Mouse (Mus musculus): ENCODE data around the gene Tex45. TPM values are rescaled to one million over a fixed set of nuclear protein-coding genes. Genes with fewer than 3 reads are reported as not detected.

Gene Tex45
- 0.17 and 0.23 TPM in 2 replicates for polyA plus RNA-seq (2015; fragmentation: Nextera tagmentation; extraction: Ambion mirVana)

GRCm38 (mm10) chr8:3470562-3470961 is at the start of gene Tex45:
Gene Tex45 (plus strand): TSS chr8:3470862.
- ATAC-seq, result no peak
- H3K9me3 ChIP-seq, result no peaks in the 10 kb centered on the region
- H3K27me3 ChIP-seq, result no peaks in the 10 kb centered on the region
- no peak within 1 kb of the TSS for H3K9ac ChIP-seq (replicated peaks)
- no peak within 1 kb of the TSS for H3K27ac ChIP-seq
- no peak within 1 kb of the TSS for H3K4me2 ChIP-seq (replicated peaks)
- H3K36me3 ChIP-seq, result no peaks in the 10 kb centered on the region
- H3K4me3 ChIP-seq (replicated peaks), result no peak within 1 kb of the TSS
- H3K4me1 ChIP-seq (replicated peaks), result peaks cover 13% of the 10 kb centered on the region

GRCm38 (mm10) chr8:3421507-3421906 is 49.2 kb upstream of the Tex45 start:
- WGBS, result 94% methylated on average over 5 of the region's 5 CpGs
- Histone ChIP-seq H3K4me1 (replicated peaks) (peaks cover 20% of the 10 kb centered on the region), H3K27me3 (no peaks in the 10 kb centered on the region), H3K36me3 (no peaks in the 10 kb centered on the region), H3K9ac (replicated peaks) (no peak overlapping the region), H3K9me3 (no peaks in the 10 kb centered on the region), H3K4me2 (replicated peaks) (no peak overlapping the region), H3K4me3 (replicated peaks) (no peak overlapping the region), H3K27ac (no peak overlapping the region)
- ATAC-seq, result no peak

- Histone ChIP-seq H3K4me2 (replicated peaks) (no peak overlapping the region), H3K27ac (no peak overlapping the region), H3K4me3 (replicated peaks) (no peak overlapping the region), H3K9ac (replicated peaks) (no peak overlapping the region), H3K9me3 (no peaks in the 10 kb centered on the region), H3K36me3 (peaks cover 30% of the 10 kb centered on the region), H3K4me1 (replicated peaks) (no peaks in the 10 kb centered on the region), H3K27me3 (no peaks in the 10 kb centered on the region)
- no peak for ATAC-seq
- 94% methylated on average over 5 of the region's 5 CpGs for WGBS
Observed at GRCm38 (mm10) chr8:3425217-3425616, 45.4 kb upstream of the Tex45 start.

GRCm38 (mm10) chr8:3426211-3426610 is 44.5 kb upstream of the Tex45 start:
- WGBS, result 93% methylated on average over 3 of the region's 3 CpGs
- ATAC-seq, result no peak
- no peak overlapping the region for H3K4me2 ChIP-seq (replicated peaks)
- H3K4me1 ChIP-seq (replicated peaks), result no peaks in the 10 kb centered on the region
- no peak overlapping the region for H3K9ac ChIP-seq (replicated peaks)
- no peaks in the 10 kb centered on the region for H3K9me3 ChIP-seq
- no peaks in the 10 kb centered on the region for H3K27me3 ChIP-seq
- no peak overlapping the region for H3K4me3 ChIP-seq (replicated peaks)
- H3K36me3 ChIP-seq, result peaks cover 38% of the 10 kb centered on the region
- H3K27ac ChIP-seq, result no peak overlapping the region

GRCm38 (mm10) chr8:3428426-3428825 is 42.2 kb upstream of the Tex45 start:
- H3K9ac ChIP-seq (replicated peaks), result no peak overlapping the region
- no peaks in the 10 kb centered on the region for H3K27me3 ChIP-seq
- H3K4me2 ChIP-seq (replicated peaks), result no peak overlapping the region
- no peaks in the 10 kb centered on the region for H3K9me3 ChIP-seq
- WGBS, result 88% methylated on average over 2 of the region's 2 CpGs
- H3K4me1 ChIP-seq (replicated peaks), result no peaks in the 10 kb centered on the region
- H3K36me3 ChIP-seq, result peaks cover 60% of the 10 kb centered on the region
- no peak overlapping the region for H3K27ac ChIP-seq
- H3K4me3 ChIP-seq (replicated peaks), result no peak overlapping the region
- ATAC-seq, result no peak

GRCm38 (mm10) chr8:3429966-3430365 is 40.7 kb upstream of the Tex45 start:
- Histone ChIP-seq H3K36me3 (peaks cover 74% of the 10 kb centered on the region), H3K27me3 (no peaks in the 10 kb centered on the region), H3K9me3 (no peaks in the 10 kb centered on the region), H3K4me2 (replicated peaks) (no peak overlapping the region), H3K27ac (no peak overlapping the region), H3K4me3 (replicated peaks) (no peak overlapping the region), H3K4me1 (replicated peaks) (no peaks in the 10 kb centered on the region), H3K9ac (replicated peaks) (no peak overlapping the region)
- ATAC-seq, result no peak
- 85% methylated on average over 2 of the region's 2 CpGs for WGBS

GRCm38 (mm10) chr8:3431113-3431512 is 39.5 kb upstream of the Tex45 start:
- H3K9ac ChIP-seq (replicated peaks), result no peak overlapping the region
- H3K4me1 ChIP-seq (replicated peaks), result no peaks in the 10 kb centered on the region
- H3K4me2 ChIP-seq (replicated peaks), result no peak overlapping the region
- 93% methylated on average over 3 of the region's 3 CpGs for WGBS
- no peaks in the 10 kb centered on the region for H3K27me3 ChIP-seq
- H3K36me3 ChIP-seq, result peaks cover 86% of the 10 kb centered on the region
- H3K4me3 ChIP-seq (replicated peaks), result no peak overlapping the region
- no peak for ATAC-seq
- no peaks in the 10 kb centered on the region for H3K9me3 ChIP-seq
- no peak overlapping the region for H3K27ac ChIP-seq

GRCm38 (mm10) chr8:3436492-3436891 is 34.2 kb upstream of the Tex45 start:
- no peak overlapping the region for H3K27ac ChIP-seq
- H3K9me3 ChIP-seq, result no peaks in the 10 kb centered on the region
- H3K9ac ChIP-seq (replicated peaks), result no peak overlapping the region
- H3K4me1 ChIP-seq (replicated peaks), result no peaks in the 10 kb centered on the region
- ATAC-seq, result no peak
- H3K4me2 ChIP-seq (replicated peaks), result no peak overlapping the region
- no peaks in the 10 kb centered on the region for H3K27me3 ChIP-seq
- 84% methylated on average over 6 of the region's 6 CpGs for WGBS
- H3K4me3 ChIP-seq (replicated peaks), result no peak overlapping the region
- peaks cover 96% of the 10 kb centered on the region for H3K36me3 ChIP-seq

GRCm38 (mm10) chr8:3439510-3439909 is 31.2 kb upstream of the Tex45 start:
- Histone ChIP-seq H3K9me3 (no peaks in the 10 kb centered on the region), H3K9ac (replicated peaks) (no peak overlapping the region), H3K36me3 (peaks cover 81% of the 10 kb centered on the region), H3K4me2 (replicated peaks) (no peak overlapping the region), H3K4me1 (replicated peaks) (no peaks in the 10 kb centered on the region), H3K27me3 (no peaks in the 10 kb centered on the region), H3K4me3 (replicated peaks) (no peak overlapping the region), H3K27ac (no peak overlapping the region)
- 76% methylated on average over 12 of the region's 12 CpGs for WGBS
- no peak for ATAC-seq

- H3K36me3 ChIP-seq, result peaks cover 80% of the 10 kb centered on the region
- H3K27ac ChIP-seq, result no peak overlapping the region
- H3K4me2 ChIP-seq (replicated peaks), result no peak overlapping the region
- H3K27me3 ChIP-seq, result no peaks in the 10 kb centered on the region
- no peak overlapping the region for H3K9ac ChIP-seq (replicated peaks)
- no peaks in the 10 kb centered on the region for H3K9me3 ChIP-seq
- 90% methylated on average over 2 of the region's 2 CpGs for WGBS
- ATAC-seq, result no peak
- no peaks in the 10 kb centered on the region for H3K4me1 ChIP-seq (replicated peaks)
- H3K4me3 ChIP-seq (replicated peaks), result no peak overlapping the region
Observed at GRCm38 (mm10) chr8:3449226-3449625, 21.4 kb upstream of the Tex45 start.

- Histone ChIP-seq H3K27ac (no peak overlapping the region), H3K9me3 (no peaks in the 10 kb centered on the region), H3K4me2 (replicated peaks) (no peak overlapping the region), H3K4me3 (replicated peaks) (no peak overlapping the region), H3K36me3 (peaks cover 87% of the 10 kb centered on the region), H3K9ac (replicated peaks) (no peak overlapping the region), H3K4me1 (replicated peaks) (no peaks in the 10 kb centered on the region), H3K27me3 (no peaks in the 10 kb centered on the region)
- WGBS, result 29% methylated on average over 5 of the region's 5 CpGs
- peak; percentile 59 for ATAC-seq
Observed at GRCm38 (mm10) chr8:3450670-3451069, 20.0 kb upstream of the Tex45 start.

GRCm38 (mm10) chr8:3451992-3452391 is 18.7 kb upstream of the Tex45 start:
- Histone ChIP-seq H3K4me1 (replicated peaks) (no peaks in the 10 kb centered on the region), H3K36me3 (peaks cover 95% of the 10 kb centered on the region), H3K4me3 (replicated peaks) (no peak overlapping the region), H3K27me3 (no peaks in the 10 kb centered on the region), H3K4me2 (replicated peaks) (no peak overlapping the region), H3K9ac (replicated peaks) (no peak overlapping the region), H3K27ac (no peak overlapping the region), H3K9me3 (no peaks in the 10 kb centered on the region)
- 97% methylated on average over 25 of the region's 25 CpGs for WGBS
- no peak for ATAC-seq

- WGBS, result 94% methylated on average over 2 of the region's 2 CpGs
- no peak overlapping the region for H3K9ac ChIP-seq (replicated peaks)
- ATAC-seq, result no peak
- no peak overlapping the region for H3K4me2 ChIP-seq (replicated peaks)
- no peak overlapping the region for H3K27ac ChIP-seq
- no peak overlapping the region for H3K4me3 ChIP-seq (replicated peaks)
- no peaks in the 10 kb centered on the region for H3K27me3 ChIP-seq
- peaks cover 11% of the 10 kb centered on the region for H3K4me1 ChIP-seq (replicated peaks)
- H3K36me3 ChIP-seq, result peaks cover 11% of the 10 kb centered on the region
- H3K9me3 ChIP-seq, result no peaks in the 10 kb centered on the region
Observed at GRCm38 (mm10) chr8:3463248-3463647, 7.4 kb upstream of the Tex45 start.
